Mouse (Mus musculus): ENCODE measurements around the gene Coq2. TPM values are rescaled to one million over a fixed set of nuclear protein-coding genes. Genes with fewer than 3 reads are reported as not detected.

Gene Coq2
- polyA plus RNA-seq, 1 experiment from 2014 or later, result 60.5 TPM

Other genes starting within 250 kb of the Coq2 start
- gene Lin54, start 174.5 kb downstream of the Coq2 start, polyA plus RNA-seq (2016; fragmentation: Nextera tagmentation; extraction: Ambion mirVana), result 14.5 and 15.4 TPM in 2 replicates
- 252 and 254 TPM in 2 replicates for gene Cops4, start 156.8 kb downstream of the Coq2 start, polyA plus RNA-seq (2016; fragmentation: Nextera tagmentation; extraction: Ambion mirVana)
- 2.2 and 2.7 TPM in 2 replicates for gene Plac8, start 102.9 kb downstream of the Coq2 start, polyA plus RNA-seq (2016; fragmentation: Nextera tagmentation; extraction: Ambion mirVana)
- gene Hpse, start 44.6 kb upstream of the Coq2 start, polyA plus RNA-seq (2016; fragmentation: Nextera tagmentation; extraction: Ambion mirVana), result 0.64 and 2.3 TPM in 2 replicates
- gene Helq, start 123.5 kb upstream of the Coq2 start, polyA plus RNA-seq (2016; fragmentation: Nextera tagmentation; extraction: Ambion mirVana), result 21.8 and 28.8 TPM in 2 replicates
- gene Mrps18c, start 123.5 kb upstream of the Coq2 start, polyA plus RNA-seq (2016; fragmentation: Nextera tagmentation; extraction: Ambion mirVana), result 204 and 214 TPM in 2 replicates
- 32.1 and 32.3 TPM in 2 replicates for gene Abraxas1, start 145.8 kb upstream of the Coq2 start, polyA plus RNA-seq (2016; fragmentation: Nextera tagmentation; extraction: Ambion mirVana)
- 0.59 and 0.61 TPM in 2 replicates for gene Gpat3, start 170.6 kb upstream of the Coq2 start, polyA plus RNA-seq (2016; fragmentation: Nextera tagmentation; extraction: Ambion mirVana)